Mouse (Mus musculus) kidney, embryonic 15.5 days (tissue): ENCODE measurements around the gene Slc47a2. TPM values are rescaled to one million over a fixed set of nuclear protein-coding genes. Genes with fewer than 3 reads are reported as not detected.

ENCODE experiments used
- ATAC-seq: fragments of 200-750 bp; cut with Nextera tagmentation; replicated peaks from 2 replicates; pipeline ENCODE4 v1.8.0; 2017; ENCODE audit warnings: moderate TSS enrichment; ENCODE audit not compliant: low FRiP score
- H3K27ac ChIP-seq: fragments of 300-500 bp; sonication (generic); 2 replicates; pipeline ENCODE4 v1.5.1; 2015; ENCODE audit warnings: mild to moderate bottlenecking, inconsistent platforms
- H3K27me3 ChIP-seq: fragments of 300-500 bp; sonication (generic); 2 replicates; pipeline ENCODE4 v1.6.1; 2015; ENCODE audit warnings: inconsistent platforms
- H3K36me3 ChIP-seq: fragments of 300-500 bp; sonication (generic); 2 replicates; pipeline ENCODE4 v1.6.1; 2015; ENCODE audit warnings: inconsistent platforms
- H3K4me1 ChIP-seq: fragments of 300-500 bp; sonication (generic); 2 replicates; pipeline ENCODE4 v1.6.1; 2015; ENCODE audit warnings: inconsistent platforms
- H3K4me2 ChIP-seq: fragments of 300-500 bp; sonication (generic); 2 replicates; pipeline ENCODE4 v1.6.1; 2015; ENCODE audit warnings: moderate library complexity, mild to moderate bottlenecking, inconsistent platforms
- H3K4me3 ChIP-seq: fragments of 300-500 bp; sonication (generic); replicated peaks from 2 replicates; pipeline ENCODE4 v1.5.1; 2015; ENCODE audit warnings: mild to moderate bottlenecking, inconsistent platforms
- H3K9ac ChIP-seq: fragments of 300-500 bp; sonication (generic); 2 replicates; pipeline ENCODE4 v1.6.1; 2015; ENCODE audit warnings: mild to moderate bottlenecking, inconsistent platforms
- H3K9me3 ChIP-seq: fragments of 300-500 bp; sonication (generic); replicated peaks from 2 replicates; pipeline ENCODE4 v1.6.1; 2016; ENCODE audit warnings: inconsistent platforms
- WGBS: fragments of 180-500 bp; shearing (Covaris S2); methylation state at CpG from one replicate; pipeline ENCODE4 v1.1.7; 2015; ENCODE audit warnings: mixed read lengths; 5-methylcytosine and 5-hydroxymethylcytosine counted together
- polyA plus RNA-seq: library from polyadenylated mRNA; unstranded; fragments of >200 nt; fragmentation: Nextera tagmentation; extraction: Ambion mirVana; gene quantifications from 2 replicates; pipeline ENCODE4 v1.2.1, GENCODE M21; 2015

Gene Slc47a2
- polyA plus RNA-seq = not detected in 2 replicates

DNA sequence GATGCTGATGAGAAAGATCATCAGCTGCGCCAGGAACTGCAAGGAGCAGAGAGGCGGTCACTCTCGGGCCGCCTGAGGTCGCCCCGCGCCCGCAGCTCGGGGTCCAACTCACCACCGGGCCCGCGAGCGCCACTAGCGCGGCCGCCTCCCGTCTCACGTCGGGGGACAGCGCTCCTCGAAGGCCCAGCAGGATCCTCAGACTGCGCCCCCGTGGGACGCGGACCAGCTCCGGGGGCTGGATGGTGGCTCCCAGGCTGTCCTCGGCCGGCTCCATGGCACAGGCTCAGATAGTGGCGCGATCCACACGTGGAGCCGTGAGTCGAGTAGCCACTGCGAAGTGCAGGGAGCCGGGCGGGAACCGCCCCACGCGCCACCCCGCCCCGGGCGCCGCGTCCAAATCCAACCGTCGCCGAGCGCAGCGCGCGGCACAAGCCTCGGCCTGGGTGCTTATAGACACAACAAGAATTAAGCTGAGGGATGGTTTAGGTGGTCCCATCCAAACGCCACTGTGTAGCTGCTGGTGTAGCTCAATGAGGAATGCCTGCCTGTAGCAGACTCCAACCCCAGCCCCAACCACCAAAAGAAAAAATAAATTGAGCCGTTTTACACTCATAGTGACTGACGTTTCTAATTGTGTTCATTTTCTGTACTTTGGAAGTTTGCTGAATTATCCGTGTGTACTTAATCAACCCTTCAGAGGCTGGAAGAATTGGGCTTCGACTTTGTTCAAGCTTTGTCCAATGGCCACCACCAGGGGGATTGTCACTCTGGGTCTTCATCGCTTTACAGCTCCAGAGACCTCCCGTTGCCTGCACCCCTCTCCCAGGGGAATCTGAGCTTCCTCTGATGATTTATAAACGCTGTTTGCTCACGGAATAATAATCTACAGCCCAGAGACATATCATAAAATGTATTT, at the start of gene Slc47a2:
Gene Slc47a2 (minus strand): TSS at position 356 of the 916 bp plus-strand sequence.
- Histone ChIP-seq H3K36me3 (no peaks in the 10 kb centered on the region), H3K27ac (no peak within 1 kb of the TSS), H3K4me2 (peak within 1 kb of the TSS; percentile 90), H3K4me3 (peak within 1 kb of the TSS; percentile 46), H3K9me3 (no peaks in the 10 kb centered on the region), H3K4me1 (peaks cover 17% of the 10 kb centered on the region), H3K27me3 (peaks cover 65% of the 10 kb centered on the region), H3K9ac (peak within 1 kb of the TSS; percentile 33)
- ATAC-seq = peak; percentile 46; the same call in 1 of the 2 replicates
- WGBS = 2% methylated on average over 61 of the region's 61 CpGs

DNA sequence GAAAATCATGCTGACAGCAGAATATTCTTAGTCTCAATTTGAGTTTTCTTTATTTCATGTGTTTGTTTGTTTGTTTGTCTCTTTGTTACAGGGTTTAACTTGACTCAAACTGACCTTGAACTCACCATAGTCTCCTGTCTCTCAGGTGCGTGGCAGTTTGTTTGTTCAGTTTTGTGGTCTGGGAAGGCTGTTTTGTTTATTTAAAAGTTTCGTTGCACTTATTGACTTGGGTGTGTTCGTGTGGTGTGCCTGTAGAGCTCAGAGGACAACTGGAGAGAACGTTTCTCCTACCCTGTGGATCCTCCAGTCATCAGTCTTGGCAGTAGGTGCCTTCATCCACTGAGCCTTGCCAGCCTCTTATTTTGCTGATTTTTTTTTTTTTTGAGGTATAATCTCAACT, 46.3 kb upstream of the Slc47a2 start:
- H3K27me3 ChIP-seq = no peaks in the 10 kb centered on the region
- H3K27ac ChIP-seq = no peak overlapping the region
- H3K4me3 ChIP-seq = no peak overlapping the region
- H3K9ac ChIP-seq = no peak overlapping the region
- H3K36me3 ChIP-seq = no peaks in the 10 kb centered on the region
- no peak overlapping the region for H3K4me2 ChIP-seq
- whole genome bisulfite sequencing = 73% methylated on average over 4 of the region's 4 CpGs
- no peaks in the 10 kb centered on the region for H3K9me3 ChIP-seq
- ATAC-seq = no peak
- H3K4me1 ChIP-seq = no peaks in the 10 kb centered on the region

DNA sequence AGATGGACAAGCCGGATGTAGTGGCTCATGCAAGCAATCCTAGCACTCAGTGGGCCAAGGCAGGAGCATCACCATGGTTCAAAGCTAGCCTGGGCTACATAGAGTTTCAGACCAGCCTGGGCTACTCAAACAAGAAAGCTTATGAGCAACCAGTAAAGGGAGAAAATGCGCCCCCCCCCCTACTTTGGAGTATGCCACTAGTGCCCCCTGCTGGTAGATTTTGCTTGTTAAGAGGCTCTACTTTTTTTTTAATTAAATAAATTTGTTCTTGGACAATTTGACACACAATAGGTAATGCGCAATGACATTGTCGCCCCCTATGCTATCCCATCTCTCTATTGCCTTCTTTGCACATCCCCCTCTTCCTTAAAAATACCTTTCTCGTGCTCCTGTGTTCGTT, 45.4 kb upstream of the Slc47a2 start:
- 69% methylated on average over 6 of the region's 6 CpGs for WGBS
- Histone ChIP-seq H3K4me1 (no peaks in the 10 kb centered on the region), H3K9ac (no peak overlapping the region), H3K27ac (no peak overlapping the region), H3K27me3 (no peaks in the 10 kb centered on the region), H3K4me3 (no peak overlapping the region), H3K9me3 (no peaks in the 10 kb centered on the region), H3K36me3 (no peaks in the 10 kb centered on the region), H3K4me2 (no peak overlapping the region)
- no peak for ATAC-seq

DNA sequence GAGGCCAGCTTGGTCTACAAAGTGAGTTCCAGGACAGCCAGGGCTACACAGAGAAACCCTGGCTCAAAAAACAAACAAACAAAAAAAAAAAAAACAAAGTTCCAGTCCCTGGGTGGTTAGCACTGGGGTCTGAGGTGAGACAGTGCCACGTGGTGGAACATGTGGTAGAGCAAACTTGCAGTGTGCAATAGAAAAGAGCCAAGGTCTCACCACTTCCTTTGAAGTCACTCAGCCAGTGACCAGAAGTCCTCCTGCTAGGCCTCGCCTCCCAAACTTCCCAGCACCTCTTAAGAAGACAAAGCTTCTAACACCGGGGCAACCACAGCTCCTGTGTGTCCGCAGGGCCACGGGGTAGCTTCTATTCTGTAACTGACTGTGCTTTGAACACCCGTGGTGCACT, 44.6 kb upstream of the Slc47a2 start:
- Histone ChIP-seq H3K9ac (no peak overlapping the region), H3K4me2 (no peak overlapping the region), H3K27me3 (no peaks in the 10 kb centered on the region), H3K9me3 (no peaks in the 10 kb centered on the region), H3K4me1 (no peaks in the 10 kb centered on the region), H3K4me3 (no peak overlapping the region), H3K27ac (no peak overlapping the region), H3K36me3 (no peaks in the 10 kb centered on the region)
- WGBS = 64% methylated on average over 6 of the region's 6 CpGs
- no peak for ATAC-seq

DNA sequence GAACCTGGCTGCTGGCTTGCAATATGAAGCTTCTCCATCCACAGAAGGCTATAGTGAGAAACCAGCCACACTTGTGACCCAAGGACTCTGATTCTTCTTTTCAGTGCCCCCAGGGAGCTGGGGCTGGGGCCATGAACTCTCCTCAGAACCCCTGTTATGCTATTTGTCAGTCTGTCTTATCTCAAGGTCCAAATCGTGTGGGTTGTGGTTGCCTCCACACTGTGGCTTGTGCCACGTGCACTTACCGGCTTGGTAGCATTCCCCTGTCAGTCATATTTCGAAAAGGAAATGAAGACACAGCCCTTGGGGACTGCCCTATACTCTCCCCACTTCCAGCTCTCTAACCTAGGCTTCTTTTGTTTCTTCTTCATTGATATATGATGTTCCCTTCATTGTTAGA, 43.1 kb upstream of the Slc47a2 start:
- Histone ChIP-seq H3K9me3 (no peaks in the 10 kb centered on the region), H3K27ac (no peak overlapping the region), H3K9ac (no peak overlapping the region), H3K36me3 (no peaks in the 10 kb centered on the region), H3K4me1 (no peaks in the 10 kb centered on the region), H3K4me2 (no peak overlapping the region), H3K27me3 (no peaks in the 10 kb centered on the region), H3K4me3 (no peak overlapping the region)
- ATAC-seq = no peak
- WGBS = 81% methylated on average over 4 of the region's 4 CpGs

DNA sequence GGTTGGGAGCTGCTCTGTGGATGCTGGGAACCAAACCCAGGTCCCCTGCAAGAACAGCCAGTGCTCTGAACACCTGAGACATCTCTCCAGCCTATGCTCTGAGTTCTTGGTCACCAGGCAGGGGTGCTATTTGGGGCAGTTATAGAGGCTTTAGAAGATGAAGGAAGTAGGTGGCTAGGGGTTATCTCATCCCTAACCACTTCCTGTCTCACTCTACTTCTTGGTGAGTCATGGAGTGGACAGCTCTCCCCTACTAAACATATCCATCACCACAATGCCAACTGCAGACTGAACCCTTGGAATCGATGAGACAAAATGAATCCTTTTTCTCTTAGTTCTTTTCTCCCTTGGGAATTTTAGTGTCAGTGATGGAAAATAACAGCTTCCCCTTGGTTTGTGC, 38.6 kb upstream of the Slc47a2 start:
- H3K9ac ChIP-seq = no peak overlapping the region
- H3K36me3 ChIP-seq = no peaks in the 10 kb centered on the region
- H3K27me3 ChIP-seq = peaks cover 38% of the 10 kb centered on the region
- 94% methylated on average over 1 of the region's 1 CpGs for WGBS
- H3K9me3 ChIP-seq = no peaks in the 10 kb centered on the region
- peaks cover 14% of the 10 kb centered on the region for H3K4me1 ChIP-seq
- H3K4me3 ChIP-seq = no peak overlapping the region
- ATAC-seq = no peak
- no peak overlapping the region for H3K27ac ChIP-seq
- no peak overlapping the region for H3K4me2 ChIP-seq

DNA sequence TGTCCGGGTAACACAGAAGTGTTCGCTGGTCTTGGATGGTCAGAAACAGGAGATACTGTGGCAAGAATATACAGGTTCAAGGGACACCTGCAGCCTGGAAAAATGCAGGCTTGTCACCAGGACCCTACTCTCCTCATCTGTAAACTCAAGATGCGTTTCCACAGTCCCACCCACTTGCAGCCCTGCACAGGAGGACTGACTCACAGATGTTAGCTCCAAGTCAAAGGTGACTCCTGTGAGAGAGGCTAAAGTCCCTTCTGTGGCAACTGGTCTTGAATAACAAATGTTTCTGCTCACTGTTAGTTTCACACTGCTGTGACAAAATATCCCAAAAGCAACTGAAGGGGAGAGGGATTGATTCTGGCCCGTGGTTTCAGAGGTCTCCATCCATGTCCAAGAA, 36.0 kb upstream of the Slc47a2 start:
- no peak for ATAC-seq
- Histone ChIP-seq H3K4me1 (peaks cover 14% of the 10 kb centered on the region), H3K27ac (no peak overlapping the region), H3K4me2 (no peak overlapping the region), H3K27me3 (peaks cover 53% of the 10 kb centered on the region), H3K9me3 (no peaks in the 10 kb centered on the region), H3K4me3 (no peak overlapping the region), H3K9ac (no peak overlapping the region), H3K36me3 (no peaks in the 10 kb centered on the region)
- 64% methylated on average over 4 of the region's 4 CpGs for WGBS

DNA sequence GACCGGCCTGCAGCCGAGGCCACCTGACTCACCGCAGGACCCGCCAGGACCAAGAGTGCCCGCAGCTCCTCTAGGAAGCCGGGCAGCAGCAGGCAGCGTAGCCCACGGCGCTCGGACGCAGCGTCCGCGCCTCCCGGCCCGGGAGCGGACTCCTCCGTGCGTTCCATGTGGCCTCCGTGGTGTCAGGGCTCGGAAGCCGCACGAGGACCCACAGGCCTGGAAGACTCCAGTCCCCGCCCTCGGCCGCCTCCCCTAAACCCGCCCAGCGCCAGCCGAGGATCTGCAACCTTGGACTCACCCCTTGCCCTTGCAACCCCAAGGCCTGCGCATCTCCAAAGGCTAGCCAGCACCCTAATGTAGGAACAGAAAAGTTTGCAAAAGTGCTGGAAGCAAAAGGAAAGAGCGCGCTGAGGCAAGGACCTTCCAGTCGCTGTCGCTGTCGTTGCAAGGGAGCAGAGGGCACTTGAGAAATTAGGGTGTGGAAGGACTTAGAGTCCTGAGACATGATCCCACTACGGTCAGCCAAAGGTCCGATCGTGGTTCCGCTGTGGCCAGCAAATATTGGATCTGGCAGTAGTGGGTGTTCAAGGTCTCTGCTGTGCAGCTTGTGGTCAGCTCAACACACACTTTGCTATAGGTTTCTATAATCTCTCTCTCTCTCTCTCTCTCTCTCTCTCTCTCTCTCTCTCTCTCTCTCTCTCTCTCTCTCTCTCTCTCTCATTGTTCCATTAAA, 35.4 kb upstream of the Slc47a2 start, which contains the start of gene Slc47a1:
Gene Slc47a1 (minus strand): TSS at position 465 of the 733 bp plus-strand sequence.
- WGBS = 13% methylated on average over 39 of the region's 39 CpGs
- Histone ChIP-seq H3K27me3 (peaks cover 53% of the 10 kb centered on the region), H3K9ac (0 out of 2 replicates have a peak within 1 kb of the TSS, but pooled peaks have one; percentile 27), H3K36me3 (no peaks in the 10 kb centered on the region), H3K4me3 (peak within 1 kb of the TSS; percentile 41), H3K9me3 (no peaks in the 10 kb centered on the region), H3K4me1 (peaks cover 14% of the 10 kb centered on the region), H3K4me2 (peak within 1 kb of the TSS; percentile 72), H3K27ac (no peak within 1 kb of the TSS)
- ATAC-seq = peak; percentile 54; the same call in 1 of the 2 replicates

DNA sequence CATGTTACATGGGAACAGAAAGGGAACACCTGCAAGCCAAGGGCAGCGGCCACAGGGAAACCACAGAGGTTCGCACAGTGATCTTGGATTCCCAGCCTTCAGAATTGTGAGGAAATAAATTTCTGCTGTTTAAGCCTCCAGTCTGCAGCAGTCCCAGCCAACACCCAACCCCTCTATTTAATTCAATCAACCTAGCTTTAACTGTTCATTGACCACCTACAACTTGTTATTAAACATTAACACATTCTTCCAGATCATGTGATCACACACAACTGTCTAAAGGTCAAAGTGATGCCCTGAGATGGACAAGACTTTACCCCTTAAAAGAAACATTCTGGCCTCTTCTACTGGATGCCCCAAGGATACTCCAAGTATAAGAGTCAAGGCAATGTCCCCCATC, 26.0 kb upstream of the Slc47a2 start:
- Histone ChIP-seq H3K36me3 (no peaks in the 10 kb centered on the region), H3K4me1 (peaks cover 20% of the 10 kb centered on the region), H3K4me2 (no peak overlapping the region), H3K9me3 (no peaks in the 10 kb centered on the region), H3K9ac (no peak overlapping the region), H3K27ac (peak overlapping the region; percentile 49), H3K27me3 (no peaks in the 10 kb centered on the region), H3K4me3 (no peak overlapping the region)
- 92% methylated on average over 2 of the region's 2 CpGs for WGBS
- no peak for ATAC-seq

DNA sequence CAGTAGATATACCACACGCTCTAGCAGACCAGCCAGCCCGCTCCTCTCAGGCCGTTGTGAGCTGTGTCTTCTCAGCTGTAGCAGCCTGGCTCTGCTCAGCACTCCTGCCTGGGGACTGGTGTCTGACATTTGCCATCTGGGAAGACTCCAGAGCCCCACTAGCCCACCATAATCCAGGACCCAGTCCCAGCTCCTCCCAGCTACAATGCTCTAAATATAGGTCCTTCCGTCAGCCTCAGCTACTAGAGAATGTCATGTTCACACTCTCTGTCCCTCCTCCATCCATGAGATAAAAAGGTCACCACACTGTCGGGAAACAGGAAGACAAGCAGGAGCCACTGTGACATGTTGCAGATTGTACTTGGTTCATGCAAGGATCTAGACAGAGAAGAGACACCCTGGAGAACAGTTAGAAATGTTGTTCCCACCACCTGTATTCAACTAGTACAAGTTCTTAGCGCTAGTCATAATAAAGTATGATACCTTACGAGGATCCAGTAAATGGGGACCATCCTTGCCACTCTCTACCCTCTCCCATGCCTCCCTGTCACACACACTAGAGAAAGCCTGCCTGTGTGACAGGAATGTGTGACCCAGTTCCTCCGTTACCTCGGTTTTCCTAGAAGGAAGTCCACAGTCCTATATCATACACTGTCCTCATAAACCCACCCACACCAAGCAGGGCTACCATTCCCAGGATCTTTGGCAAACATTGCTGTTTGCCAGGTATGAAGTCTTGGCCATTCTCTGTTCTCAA, 24.0 kb upstream of the Slc47a2 start:
- Histone ChIP-seq H3K27me3 (no peaks in the 10 kb centered on the region), H3K36me3 (no peaks in the 10 kb centered on the region), H3K9ac (no peak overlapping the region), H3K4me2 (no peak overlapping the region), H3K4me3 (no peak overlapping the region), H3K27ac (peak overlapping the region; percentile 54; the same call in 1 of the 2 replicates), H3K4me1 (peaks cover 20% of the 10 kb centered on the region), H3K9me3 (no peaks in the 10 kb centered on the region)
- ATAC-seq = no peak; the same call in 1 of the 2 replicates
- WGBS = 68% methylated on average over 9 of the region's 9 CpGs

DNA sequence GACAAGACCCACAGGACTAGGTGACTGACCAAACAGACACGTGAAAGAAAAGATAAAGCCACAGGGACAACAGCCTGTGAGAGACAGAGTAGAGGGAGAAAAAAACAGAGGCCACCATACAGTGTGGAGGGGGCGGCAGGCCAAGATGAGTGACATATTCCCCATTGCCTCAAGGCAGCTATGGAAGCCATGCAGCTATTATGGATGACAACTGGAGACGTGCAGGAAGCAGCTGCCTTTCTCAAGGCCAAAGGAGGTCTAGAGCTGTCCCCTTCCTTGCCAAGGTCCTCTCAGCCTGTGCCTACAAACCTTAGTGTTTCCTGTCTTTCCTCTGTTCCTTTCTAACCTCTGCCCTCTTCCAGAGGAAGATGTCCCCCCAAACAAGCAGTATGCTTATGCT, 23.3 kb upstream of the Slc47a2 start:
- WGBS = 60% methylated on average over 3 of the region's 3 CpGs
- no peak for ATAC-seq
- H3K4me2 ChIP-seq = no peak overlapping the region
- no peaks in the 10 kb centered on the region for H3K9me3 ChIP-seq
- no peaks in the 10 kb centered on the region for H3K27me3 ChIP-seq
- no peak overlapping the region for H3K4me3 ChIP-seq
- H3K27ac ChIP-seq = peak overlapping the region; percentile 54; the same call in 1 of the 2 replicates
- H3K9ac ChIP-seq = no peak overlapping the region
- no peaks in the 10 kb centered on the region for H3K36me3 ChIP-seq
- H3K4me1 ChIP-seq = peaks cover 20% of the 10 kb centered on the region
